Mouse (Mus musculus): Measurements from ENCODE around the gene Tceanc2.

DNA sequence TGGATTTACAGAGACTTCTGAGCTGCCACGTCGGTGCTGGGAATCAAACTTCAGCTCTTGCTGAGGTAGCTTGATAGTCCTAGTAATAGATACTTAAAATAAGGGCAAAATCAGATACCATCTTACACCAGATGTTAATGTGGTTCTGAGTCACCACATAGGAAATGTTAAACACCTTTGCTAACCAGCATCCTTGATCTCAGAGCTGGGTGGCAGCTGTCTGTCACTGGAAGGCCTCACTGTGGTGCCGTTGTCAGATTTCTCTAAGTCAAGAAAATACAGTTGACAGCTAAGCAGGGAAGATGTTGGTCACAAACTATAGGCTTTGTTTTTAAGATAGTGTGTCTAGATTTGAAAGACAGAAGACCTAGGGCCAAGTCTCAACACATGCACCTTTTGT lies 22.9 kb upstream of the Tceanc2 start:
- TF ChIP-seq GATA1 (IDR thresholded peaks at IDR 0.05; ENCODE audit: borderline replicate concordance, low read length) (no peak), CTCF (IDR thresholded peaks at IDR 0.05; ENCODE audit: low read depth, low read length) (no peak), TAL1 (conservative IDR thresholded peaks at IDR 0.05; ENCODE audit: low read depth, low read length) (no peak), GATA2 (IDR thresholded peaks at IDR 0.05; ENCODE audit: borderline replicate concordance, low read depth, low read length) (no peak)

Data from G1E (cell line).